Mouse (Mus musculus) midbrain, embryonic 14.5 days (tissue): ENCODE results near the gene Gse1. TPM values are rescaled to one million over a fixed set of nuclear protein-coding genes. Genes with fewer than 3 reads are reported as not detected.

ENCODE experiments used
- ATAC-seq: fragments of 200-750 bp; cut with Nextera tagmentation; 2 replicates; pipeline ENCODE4 v1.8.0; 2017; ENCODE audit warnings: moderate number of reproducible peaks, moderate library complexity; ENCODE audit not compliant: low FRiP score, low TSS enrichment
- DNase-seq: peaks from one replicate; pipeline ENCODE4 v3.0.0-alpha.2; 2015
- H3K27ac ChIP-seq: fragments of 300-500 bp; sonication (generic); replicated peaks from 2 replicates; pipeline ENCODE4 v1.5.1; 2014; ENCODE audit warnings: mild to moderate bottlenecking, low read depth, low read length, moderate library complexity
- H3K27me3 ChIP-seq: fragments of 300-500 bp; sonication (generic); 2 replicates; pipeline ENCODE4 v1.6.1; 2014; ENCODE audit warnings: low read length, control low read depth, mixed read lengths; ENCODE audit not compliant: control insufficient read depth, insufficient read depth
- H3K36me3 ChIP-seq: fragments of 300-500 bp; sonication (generic); 2 replicates; pipeline ENCODE4 v1.6.1; 2014; ENCODE audit warnings: low read length, control low read depth; ENCODE audit not compliant: control insufficient read depth, insufficient read depth
- H3K4me1 ChIP-seq: fragments of 300-500 bp; sonication (generic); 2 replicates; pipeline ENCODE4 v1.6.1; 2014; ENCODE audit warnings: mild to moderate bottlenecking, antibody characterized with exemption, low read length, control low read depth; ENCODE audit not compliant: control insufficient read depth, insufficient read depth
- H3K4me2 ChIP-seq: fragments of 300-500 bp; sonication (generic); 2 replicates; pipeline ENCODE4 v1.6.1; 2014; ENCODE audit warnings: mild to moderate bottlenecking, low read length, moderate library complexity
- H3K4me3 ChIP-seq: fragments of 300-500 bp; sonication (generic); replicated peaks from 2 replicates; pipeline ENCODE4 v1.5.1; 2014; ENCODE audit warnings: low read depth, low read length
- H3K9ac ChIP-seq: fragments of 300-500 bp; sonication (generic); replicated peaks from 2 replicates; pipeline ENCODE4 v1.6.1; 2014; ENCODE audit warnings: mild to moderate bottlenecking, low read length, moderate library complexity
- H3K9me3 ChIP-seq: fragments of 300-500 bp; sonication (generic); 2 replicates; pipeline ENCODE4 v1.6.1; 2016; ENCODE audit warnings: low read length, control low read depth, mixed read lengths; ENCODE audit not compliant: control insufficient read depth
- WGBS: fragments of 180-500 bp; shearing (Covaris S2); extraction: QIAGEN DNeasy Blood & Tissue Kit; methylation state at CpG from one replicate; pipeline ENCODE4 v1.1.7; 2014; 5-methylcytosine and 5-hydroxymethylcytosine counted together
- polyA plus RNA-seq: library from polyadenylated mRNA; unstranded; fragments of >200 nt; fragmentation: Nextera tagmentation; extraction: Ambion mirVana; gene quantifications from 2 replicates; pipeline ENCODE4 v1.2.1, GENCODE M21; 2014

Gse1 gene
- polyA plus RNA-seq, 1 experiment from 2014 or later, result 28.6 TPM

DNA sequence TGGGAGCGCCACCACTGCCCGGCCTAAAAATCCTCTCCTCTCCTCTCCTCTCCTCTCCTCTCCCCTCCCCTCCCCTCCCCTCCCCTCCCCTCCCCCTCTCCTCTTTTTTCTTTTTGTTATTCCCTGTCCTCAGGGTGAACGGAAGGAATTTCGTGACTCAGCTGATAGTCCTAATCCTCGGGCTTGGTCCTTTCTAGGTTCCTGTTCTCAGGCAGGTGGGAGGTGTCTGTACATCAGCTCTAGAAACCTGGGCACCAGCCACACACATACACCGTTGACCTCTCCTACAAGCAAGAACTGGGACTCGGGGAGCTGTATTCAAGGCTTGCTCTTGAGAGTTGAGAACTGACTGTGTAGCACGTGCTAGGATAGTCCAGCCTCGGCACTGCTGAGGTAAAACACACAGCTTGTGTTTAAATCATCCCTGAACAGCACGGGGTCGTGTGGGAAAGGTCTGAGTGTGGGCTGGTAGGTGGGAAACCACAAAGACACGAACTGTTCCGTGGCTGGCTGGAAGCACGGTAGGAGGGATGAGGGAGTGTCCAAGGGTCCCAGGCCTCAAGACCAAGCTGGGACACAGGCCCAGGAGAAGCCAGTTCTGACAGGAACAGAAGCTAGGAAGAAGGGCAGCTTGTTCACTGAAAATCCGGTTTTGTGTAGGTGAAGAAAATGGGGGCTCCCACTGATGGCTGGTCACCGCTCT is 302.8 kb downstream of the Gse1 start:
- WGBS, result 48% methylated on average over 16 of the region's 16 CpGs
- H3K36me3 ChIP-seq, result no peaks in the 10 kb centered on the region
- H3K9me3 ChIP-seq, result no peaks in the 10 kb centered on the region
- H3K4me1 ChIP-seq, result peaks cover 82% of the 10 kb centered on the region
- peak overlapping the region; percentile 86 for H3K27ac ChIP-seq
- H3K9ac ChIP-seq, result no peak overlapping the region
- H3K4me3 ChIP-seq, result no peak overlapping the region
- H3K4me2 ChIP-seq, result no peak overlapping the region
- DNase-seq (no peak), ATAC-seq (no peak)
- H3K27me3 ChIP-seq, result no peaks in the 10 kb centered on the region

DNA sequence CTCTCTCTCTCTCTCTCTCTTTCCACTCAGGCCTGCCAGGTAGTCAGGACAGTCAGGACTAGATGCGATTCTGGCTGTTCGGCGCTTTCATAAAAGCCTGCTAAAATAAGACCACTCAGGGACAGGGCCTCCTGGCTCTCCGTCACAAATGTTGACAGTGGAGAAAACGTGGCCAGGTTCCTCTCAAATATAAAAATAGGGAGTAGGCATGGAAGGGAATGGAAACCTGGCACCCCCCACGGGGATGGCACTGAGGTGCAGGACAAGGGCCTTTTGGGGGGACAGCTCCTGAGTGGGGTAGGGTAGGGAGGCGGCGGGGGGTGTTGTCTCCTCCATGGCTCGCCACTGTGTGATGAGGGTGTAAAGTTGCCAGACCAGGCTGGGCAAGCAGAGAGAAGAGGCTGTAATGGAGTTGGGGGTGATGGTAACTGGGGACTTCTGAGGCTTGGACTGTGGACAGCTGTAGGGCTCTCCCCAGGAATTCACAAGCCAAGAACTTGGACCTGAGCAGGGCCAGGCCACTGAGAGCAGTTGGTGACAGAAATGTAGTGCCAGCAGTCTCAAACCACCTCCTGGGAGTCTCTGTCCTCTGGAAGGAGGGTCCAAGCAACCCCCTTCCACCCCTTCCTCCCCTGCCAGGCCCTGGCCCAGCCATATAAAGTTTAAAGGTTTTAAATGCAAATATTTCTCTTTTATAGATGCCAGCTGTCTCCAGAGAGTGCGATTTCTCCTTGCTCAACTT is 303.7 kb downstream of the Gse1 start:
- ATAC-seq (no peak), DNase-seq (no peak)
- Histone ChIP-seq H3K9me3 (no peaks in the 10 kb centered on the region), H3K4me2 (peak overlapping the region; percentile 8; the same call in 1 of the 2 replicates), H3K27ac (peak overlapping the region; percentile 86), H3K36me3 (no peaks in the 10 kb centered on the region), H3K27me3 (no peaks in the 10 kb centered on the region), H3K4me1 (peaks cover 82% of the 10 kb centered on the region), H3K4me3 (no peak overlapping the region), H3K9ac (no peak overlapping the region; the same call in 1 of the 2 replicates)
- 44% methylated on average over 10 of the region's 10 CpGs for WGBS

DNA sequence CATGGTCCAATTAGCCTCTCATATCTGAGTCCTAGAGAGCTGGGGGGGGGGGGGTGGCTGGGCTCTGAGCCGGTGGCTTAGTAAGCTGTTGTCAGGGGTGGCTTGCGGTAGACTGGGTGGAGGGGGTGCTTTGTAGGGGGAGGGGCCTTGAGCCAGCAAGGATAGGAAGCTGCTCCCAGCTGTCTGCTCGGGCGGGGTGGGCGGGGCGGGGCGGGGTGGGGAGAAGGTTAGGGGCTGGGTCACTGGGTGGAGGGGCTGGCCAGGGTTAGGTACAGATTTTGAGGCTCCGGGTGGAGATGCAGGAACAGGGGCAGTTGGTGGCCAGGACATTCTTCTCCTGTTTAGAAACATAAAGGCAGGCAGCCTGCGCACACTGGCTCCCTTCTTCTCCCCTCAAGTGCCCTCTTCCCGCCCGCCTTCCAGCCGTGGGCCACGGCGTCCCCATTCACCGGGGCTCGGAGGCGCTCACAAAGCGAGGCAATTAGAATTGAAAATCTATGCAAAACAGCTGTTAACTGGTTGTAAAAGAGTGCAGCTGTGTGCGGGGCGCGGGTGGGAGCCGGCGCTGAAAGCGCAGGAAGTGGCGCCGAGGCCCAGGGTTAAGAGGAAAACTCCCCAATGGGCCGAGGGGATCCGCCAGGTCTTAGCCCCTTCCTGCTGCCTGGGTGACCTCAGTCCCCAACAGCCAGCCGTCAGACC is 304.4 kb downstream of the Gse1 start:
- ATAC-seq (peak; percentile 48; the same call in 1 of the 2 replicates), DNase-seq (peak; percentile 80)
- Histone ChIP-seq H3K4me2 (peak overlapping the region; percentile 48), H3K4me3 (peak overlapping the region; percentile 12), H3K27ac (peak overlapping the region; percentile 86), H3K9me3 (no peaks in the 10 kb centered on the region), H3K36me3 (no peaks in the 10 kb centered on the region), H3K9ac (peak overlapping the region; percentile 34; the same call in 1 of the 2 replicates), H3K4me1 (peaks cover 79% of the 10 kb centered on the region), H3K27me3 (no peaks in the 10 kb centered on the region)
- WGBS, result under 1% methylated on average over 29 of the region's 29 CpGs

DNA sequence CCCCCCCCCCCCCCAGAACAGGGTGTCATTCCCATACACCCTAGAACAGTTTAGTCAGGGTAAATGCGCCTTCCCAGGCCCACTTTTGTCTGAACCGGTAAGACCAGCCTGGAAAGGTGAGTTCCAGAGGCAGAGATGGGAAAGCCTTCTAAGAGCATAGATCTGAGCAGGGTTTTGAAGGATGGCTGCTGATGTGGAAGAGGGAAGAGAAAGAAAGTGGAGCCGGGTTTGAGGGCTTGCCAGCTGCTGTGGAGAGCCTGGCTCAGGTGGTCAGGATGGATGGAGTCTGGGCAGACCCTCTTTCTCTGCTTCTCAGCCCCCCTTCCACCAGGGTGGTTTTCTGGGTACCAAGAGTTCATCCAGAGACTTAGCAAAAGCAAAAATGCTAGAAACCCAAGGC is 305.1 kb downstream of the Gse1 start:
- no peak for ATAC-seq
- peaks cover 77% of the 10 kb centered on the region for H3K4me1 ChIP-seq
- H3K9me3 ChIP-seq, result no peaks in the 10 kb centered on the region
- 19% methylated on average over 3 of the region's 3 CpGs for WGBS
- no peaks in the 10 kb centered on the region for H3K36me3 ChIP-seq
- H3K4me2 ChIP-seq, result peak overlapping the region; percentile 48
- no peaks in the 10 kb centered on the region for H3K27me3 ChIP-seq
- H3K4me3 ChIP-seq, result peak overlapping the region; percentile 12; the same call in 1 of the 2 replicates
- no peak for DNase-seq
- peak overlapping the region; percentile 34; the same call in 1 of the 2 replicates for H3K9ac ChIP-seq
- peak overlapping the region; percentile 86 for H3K27ac ChIP-seq

DNA sequence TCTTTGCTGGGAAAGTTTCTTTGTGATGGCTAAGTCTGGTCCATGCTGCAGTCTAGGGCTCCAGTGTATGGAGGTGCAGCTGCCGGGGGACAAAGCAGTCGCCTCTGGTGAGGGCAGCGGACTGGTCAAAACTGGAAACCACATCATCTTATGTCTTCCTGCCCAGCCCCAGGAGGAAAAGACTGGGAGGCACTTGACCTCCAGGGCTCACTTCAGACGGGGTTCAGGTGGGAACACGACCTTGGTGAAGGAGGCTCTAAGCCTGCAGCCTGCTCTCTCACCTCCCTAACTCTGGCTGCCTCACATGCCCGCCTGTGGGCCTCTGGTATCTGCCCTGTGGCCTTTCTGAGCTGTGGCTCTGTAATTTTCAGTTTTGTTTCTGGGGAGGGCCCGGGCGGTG is 305.8 kb downstream of the Gse1 start:
- Histone ChIP-seq H3K27ac (peak overlapping the region; percentile 46), H3K27me3 (no peaks in the 10 kb centered on the region), H3K9me3 (no peaks in the 10 kb centered on the region), H3K9ac (peak overlapping the region; percentile 34; the same call in 1 of the 2 replicates), H3K4me3 (no peak overlapping the region), H3K36me3 (no peaks in the 10 kb centered on the region), H3K4me2 (peak overlapping the region; percentile 12), H3K4me1 (peaks cover 77% of the 10 kb centered on the region)
- ATAC-seq (no peak), DNase-seq (no peak)
- WGBS, result 29% methylated on average over 8 of the region's 8 CpGs

DNA sequence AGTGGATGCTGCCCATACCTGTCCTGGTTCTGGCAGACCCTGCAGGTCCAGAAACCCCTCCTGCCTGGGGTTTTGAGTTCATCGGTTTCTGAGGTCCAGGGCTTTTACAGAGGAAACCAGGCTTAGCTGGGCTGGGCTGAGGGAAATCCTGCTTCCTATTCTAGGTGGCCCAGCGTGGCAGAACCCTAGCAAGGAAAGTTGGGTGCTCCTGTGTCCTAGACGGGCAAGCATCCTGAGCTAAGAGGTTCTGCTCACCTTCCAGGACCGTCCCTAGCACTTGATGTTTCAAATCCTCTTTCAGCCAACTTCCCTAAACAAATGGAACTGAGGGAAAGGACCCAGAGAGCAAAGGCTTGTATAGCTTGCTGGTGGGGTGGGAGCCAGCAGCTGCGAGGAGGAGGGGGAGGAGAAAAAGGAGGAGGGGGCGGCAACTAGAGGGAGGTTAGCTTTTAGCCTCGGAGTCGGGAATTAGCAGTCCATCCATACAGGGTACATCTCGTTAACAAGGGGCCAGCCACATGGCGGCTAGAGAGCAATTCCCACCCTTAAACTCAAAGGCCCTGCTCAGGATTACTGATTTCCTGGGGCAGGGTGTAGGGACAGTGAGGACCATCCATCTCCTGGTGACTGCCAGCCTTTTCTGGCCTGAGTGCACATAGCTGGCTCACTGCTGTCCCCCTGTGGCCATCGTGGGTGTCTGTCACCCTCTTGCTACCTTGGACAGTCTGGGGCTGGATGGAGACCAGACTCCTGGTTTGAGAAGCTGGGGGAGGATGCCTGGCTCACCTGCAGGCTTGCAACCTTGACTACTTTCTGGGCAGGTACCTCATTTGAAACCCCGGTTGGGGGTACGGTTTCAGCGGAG is 306.5 kb downstream of the Gse1 start:
- Histone ChIP-seq H3K4me3 (peak overlapping the region; percentile 56; the same call in 1 of the 2 replicates), H3K27me3 (no peaks in the 10 kb centered on the region), H3K36me3 (no peaks in the 10 kb centered on the region), H3K27ac (peak overlapping the region; percentile 46), H3K9ac (peak overlapping the region; percentile 80; the same call in 1 of the 2 replicates), H3K4me1 (peaks cover 81% of the 10 kb centered on the region), H3K9me3 (no peaks in the 10 kb centered on the region), H3K4me2 (peak overlapping the region; percentile 97)
- DNase-seq (peak; percentile 91), ATAC-seq (peak; percentile 42; the same call in 1 of the 2 replicates)
- whole genome bisulfite sequencing, result 5% methylated on average over 14 of the region's 14 CpGs

DNA sequence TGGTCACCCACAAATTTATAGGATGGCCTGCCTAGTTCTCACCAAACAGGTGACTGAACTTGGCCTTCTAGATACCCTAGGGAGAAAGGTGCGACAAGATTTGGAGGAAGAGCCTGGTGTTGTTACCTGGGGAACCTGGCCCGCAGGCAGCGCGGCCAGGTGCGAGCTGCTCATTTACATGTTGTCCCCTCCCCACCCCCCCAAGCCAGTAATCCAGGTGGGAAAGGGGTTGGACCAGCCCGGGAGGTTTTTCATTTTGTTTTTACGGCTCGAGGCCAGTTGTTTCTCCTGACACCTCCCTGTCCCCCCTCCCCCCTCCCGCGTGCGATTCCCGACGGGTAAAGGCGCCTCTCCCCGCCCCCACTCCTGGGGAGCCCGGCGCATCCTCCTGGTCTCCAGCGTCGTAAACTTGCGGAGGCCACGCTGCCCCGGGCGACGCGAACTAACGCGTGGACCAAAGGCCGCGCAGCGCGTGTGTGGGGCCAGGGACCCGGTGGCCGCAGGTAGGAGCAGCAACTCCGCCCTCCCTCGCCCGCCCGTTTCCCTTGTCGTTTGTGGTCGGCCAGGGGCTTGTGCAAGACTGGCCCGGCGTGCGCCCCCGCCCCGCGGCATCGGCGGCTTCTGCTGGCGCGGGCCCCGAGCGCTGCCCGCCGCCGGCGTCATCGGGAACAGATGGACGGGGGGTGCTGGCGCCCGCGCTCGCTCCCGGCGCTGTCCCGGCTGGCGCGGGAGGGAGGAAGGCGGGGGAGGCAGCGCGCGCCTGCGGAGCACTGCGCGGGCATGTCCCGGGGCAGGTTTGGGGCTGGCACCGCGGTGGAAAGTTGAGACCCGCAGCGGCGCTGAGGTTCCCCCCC is 307.4 kb downstream of the Gse1 start:
- Histone ChIP-seq H3K4me2 (peak overlapping the region; percentile 97), H3K9me3 (no peaks in the 10 kb centered on the region), H3K36me3 (no peaks in the 10 kb centered on the region), H3K4me3 (peak overlapping the region; percentile 56), H3K4me1 (peaks cover 91% of the 10 kb centered on the region), H3K27ac (peak overlapping the region; percentile 99), H3K9ac (peak overlapping the region; percentile 80), H3K27me3 (no peaks in the 10 kb centered on the region)
- ATAC-seq (no peak), DNase-seq (peak; percentile 84)
- WGBS, result under 1% methylated on average over 74 of the region's 79 CpGs
